Mouse (Mus musculus) embryonic fibroblast, embryonic 13.5 days (primary cell): ENCODE measurements around the gene Tjp2. TPM values are rescaled to one million over a fixed set of nuclear protein-coding genes. Genes with fewer than 3 reads are reported as not detected.
"Not testable (repeated sequence)": the region's sequence is repeated elsewhere in the genome, so short reads cannot be mapped to it uniquely, and the experiment has no call there.

Source experiments
- H3K27ac ChIP-seq: 2 replicates; pipeline ENCODE4 v1.5.1; 2012; ENCODE audit warnings: low read length, control low read depth, inconsistent platforms; ENCODE audit not compliant: insufficient read depth
- H3K4me1 ChIP-seq: 2 replicates; pipeline ENCODE4 v1.6.1; 2011; ENCODE audit warnings: low read length; ENCODE audit not compliant: control insufficient read depth, insufficient read depth
- H3K4me3 ChIP-seq: 2 replicates; pipeline ENCODE4 v1.5.1; 2011; ENCODE audit warnings: mild to moderate bottlenecking, control low read depth, low read length; ENCODE audit not compliant: insufficient read depth
- CTCF ChIP-seq: IDR thresholded peaks from 2 replicates; pipeline ENCODE4 v1.5.1; 2011; ENCODE audit warnings: mild to moderate bottlenecking, control low read depth, low read length, moderate library complexity, borderline replicate concordance; ENCODE audit not compliant: insufficient read depth
- POLR2A ChIP-seq: IDR thresholded peaks from 2 replicates; pipeline ENCODE4 v1.6.1; 2011; ENCODE audit warnings: low read depth, mild to moderate bottlenecking, control low read depth, low read length, moderate library complexity
- polyA plus RNA-seq: library from polyadenylated mRNA; stranded (reverse); fragments of >200 nt; gene quantifications from 2 replicates; pipeline ENCODE4 v1.2.4, GENCODE M21; 2011; ENCODE audit warnings: low read depth; ENCODE audit not compliant: missing spikeins, insufficient read length

Tjp2 gene
- polyA plus RNA-seq, 1 experiment = 8.5 TPM

- no peaks in the 10 kb centered on the region for H3K4me1 ChIP-seq
- TF ChIP-seq POLR2A (no peak), CTCF (no peak)
- no peak overlapping the region for H3K4me3 ChIP-seq
- no peak overlapping the region for H3K27ac ChIP-seq
Measured at GRCm38 (mm10) chr19:24187791-24188190, 37.0 kb downstream of the Tjp2 start.

GRCm38 (mm10) chr19:24187358-24187757, 37.5 kb downstream of the Tjp2 start:
- H3K27ac ChIP-seq, H3K4me1 ChIP-seq, H3K4me3 ChIP-seq: not testable (repeated sequence)

GRCm38 (mm10) chr19:24183680-24184235, 41.1 kb downstream of the Tjp2 start:
- TF ChIP-seq POLR2A (no peak), CTCF (no peak)
- no peak overlapping the region for H3K4me3 ChIP-seq
- no peaks in the 10 kb centered on the region for H3K4me1 ChIP-seq
- H3K27ac ChIP-seq = no peak overlapping the region

- no peaks in the 10 kb centered on the region for H3K4me1 ChIP-seq
- TF ChIP-seq POLR2A (no peak), CTCF (no peak)
- no peak overlapping the region for H3K27ac ChIP-seq
- no peak overlapping the region for H3K4me3 ChIP-seq
Measured at GRCm38 (mm10) chr19:24180415-24180814, 44.4 kb downstream of the Tjp2 start.

GRCm38 (mm10) chr19:24178086-24178485, 46.7 kb downstream of the Tjp2 start:
- TF ChIP-seq CTCF (no peak), POLR2A (no peak)
- H3K27ac ChIP-seq = no peak overlapping the region
- no peak overlapping the region for H3K4me3 ChIP-seq
- H3K4me1 ChIP-seq = 0 out of 2 replicates have a peak, but pooled peaks cover 2% of the 10 kb centered on the region

- Histone ChIP-seq H3K4me1 (0 out of 2 replicates have a peak, but pooled peaks cover 2% of the 10 kb centered on the region), H3K4me3 (no peak overlapping the region), H3K27ac (no peak overlapping the region)
- TF ChIP-seq POLR2A (no peak), CTCF (no peak)
Measured at GRCm38 (mm10) chr19:24176692-24177091, 48.1 kb downstream of the Tjp2 start.

GRCm38 (mm10) chr19:24174896-24175295, 49.9 kb downstream of the Tjp2 start:
- peak overlapping the region; percentile 85 for H3K4me3 ChIP-seq
- TF ChIP-seq CTCF (no peak), POLR2A (no peak)
- 0 out of 2 replicates have a peak, but pooled peaks cover 2% of the 10 kb centered on the region for H3K4me1 ChIP-seq
- peak overlapping the region; percentile 25; the same call in 1 of the 2 replicates for H3K27ac ChIP-seq

GRCm38 (mm10) chr19:24173608-24174523, 51.0 kb downstream of the Tjp2 start:
- Histone ChIP-seq H3K4me1 (0 out of 2 replicates have a peak, but pooled peaks cover 2% of the 10 kb centered on the region), H3K4me3 (peak overlapping the region; percentile 85), H3K27ac (peak overlapping the region; percentile 63)
- TF ChIP-seq CTCF (no peak), POLR2A (peak; percentile 67)

GRCm38 (mm10) chr19:24173020-24173419, 51.8 kb downstream of the Tjp2 start:
- H3K4me1 ChIP-seq = 0 out of 2 replicates have a peak, but pooled peaks cover 3% of the 10 kb centered on the region
- no peak overlapping the region for H3K27ac ChIP-seq
- no peak for TF ChIP-seq CTCF
- no peak for TF ChIP-seq POLR2A
- H3K4me3 ChIP-seq = peak overlapping the region; percentile 85

GRCm38 (mm10) chr19:24168531-24168930, 56.3 kb downstream of the Tjp2 start:
- H3K27ac ChIP-seq = no peak overlapping the region
- peaks cover 7% of the 10 kb centered on the region for H3K4me1 ChIP-seq
- no peak for TF ChIP-seq POLR2A
- no peak overlapping the region for H3K4me3 ChIP-seq

GRCm38 (mm10) chr19:24166516-24167091, 58.2 kb downstream of the Tjp2 start:
- TF ChIP-seq POLR2A (no peak), CTCF (no peak)
- Histone ChIP-seq H3K27ac (peak overlapping the region; percentile 49), H3K4me1 (peaks cover 11% of the 10 kb centered on the region), H3K4me3 (peak overlapping the region; percentile 4; the same call in 1 of the 2 replicates)
